Mouse (Mus musculus): ENCODE results near the gene Scimp. TPM values are rescaled to one million over a fixed set of nuclear protein-coding genes. Genes with fewer than 3 reads are reported as not detected.
A peak's percentile ranks its signal among the peaks of the same experiment; 100 is the strongest.
"Not testable (repeated sequence)": the region's sequence is repeated elsewhere in the genome, so short reads cannot be mapped to it uniquely, and the experiment has no call there.

Scimp gene
- polyA plus RNA-seq, 1 experiment from 2014 or later, result 0.37 TPM

- Histone ChIP-seq H3K27me3 (replicated peaks; ENCODE audit: control insufficient read depth, insufficient read depth, low read length) (no peaks in the 10 kb centered on the region), H3K9ac (ENCODE audit: low read depth, low read length) (no peak overlapping the region), H3K36me3 (ENCODE audit: control insufficient read depth, insufficient read depth, low read length) (no peaks in the 10 kb centered on the region), H3K4me2 (ENCODE audit: low read depth, low read length) (no peak overlapping the region), H3K27ac (ENCODE audit: low read length) (no peak overlapping the region), H3K9me3 (ENCODE audit: control insufficient read depth, low read length) (no peaks in the 10 kb centered on the region), H3K4me3 (ENCODE audit: low read length) (no peak overlapping the region), H3K4me1 (ENCODE audit: control insufficient read depth, insufficient read depth, low read length) (peaks cover 8% of the 10 kb centered on the region; the same call in 1 of the 2 replicates)
- WGBS, result 87% methylated on average over 9 of the region's 9 CpGs
- ATAC-seq, result no peak
These were observed 49.7 kb downstream of the Scimp start for GRCm38 (mm10) chr11:70762641-70763040.

- not testable (repeated sequence) for H3K4me2 ChIP-seq (ENCODE audit: low read depth, low read length); H3K4me1 ChIP-seq (ENCODE audit: control insufficient read depth, insufficient read depth, low read length); H3K9ac ChIP-seq (ENCODE audit: low read depth, low read length); H3K27ac ChIP-seq (ENCODE audit: low read length); H3K4me3 ChIP-seq (ENCODE audit: low read length); H3K9me3 ChIP-seq (ENCODE audit: control insufficient read depth, low read length); ATAC-seq; H3K27me3 ChIP-seq (replicated peaks; ENCODE audit: control insufficient read depth, insufficient read depth, low read length); H3K36me3 ChIP-seq (ENCODE audit: control insufficient read depth, insufficient read depth, low read length)
- WGBS, result 73% methylated on average over 3 of the region's 3 CpGs
These were observed 51.9 kb downstream of the Scimp start for GRCm38 (mm10) chr11:70760446-70760845.

GRCm38 (mm10) chr11:70755645-70756044 is 56.7 kb downstream of the Scimp start:
- Histone ChIP-seq H3K4me2 (ENCODE audit: low read depth, low read length) (no peak overlapping the region), H3K27ac (ENCODE audit: low read length) (no peak overlapping the region), H3K9ac (ENCODE audit: low read depth, low read length) (peak overlapping the region; percentile 38; the same call in 1 of the 2 replicates), H3K36me3 (ENCODE audit: control insufficient read depth, insufficient read depth, low read length) (no peaks in the 10 kb centered on the region), H3K4me3 (ENCODE audit: low read length) (no peak overlapping the region), H3K27me3 (replicated peaks; ENCODE audit: control insufficient read depth, insufficient read depth, low read length) (no peaks in the 10 kb centered on the region), H3K9me3 (ENCODE audit: control insufficient read depth, low read length) (no peaks in the 10 kb centered on the region), H3K4me1 (ENCODE audit: control insufficient read depth, insufficient read depth, low read length) (peaks cover 9% of the 10 kb centered on the region)
- WGBS, result 8% methylated on average over 7 of the region's 7 CpGs
- ATAC-seq, result peak; percentile 41; the same call in 1 of the 2 replicates

GRCm38 (mm10) chr11:70754958-70755357 is 57.4 kb downstream of the Scimp start:
- ATAC-seq, result no peak
- Histone ChIP-seq H3K27me3 (replicated peaks; ENCODE audit: control insufficient read depth, insufficient read depth, low read length) (no peaks in the 10 kb centered on the region), H3K4me3 (ENCODE audit: low read length) (no peak overlapping the region), H3K4me2 (ENCODE audit: low read depth, low read length) (no peak overlapping the region), H3K27ac (ENCODE audit: low read length) (peak overlapping the region; percentile 70), H3K9me3 (ENCODE audit: control insufficient read depth, low read length) (no peaks in the 10 kb centered on the region), H3K36me3 (ENCODE audit: control insufficient read depth, insufficient read depth, low read length) (no peaks in the 10 kb centered on the region), H3K4me1 (ENCODE audit: control insufficient read depth, insufficient read depth, low read length) (peaks cover 9% of the 10 kb centered on the region), H3K9ac (ENCODE audit: low read depth, low read length) (0 out of 2 replicates have a peak overlapping the region, but pooled peaks have one; percentile 5)
- WGBS, result 54% methylated on average over 7 of the region's 7 CpGs

GRCm38 (mm10) chr11:70754476-70754875 is 57.9 kb downstream of the Scimp start:
- H3K9ac ChIP-seq (ENCODE audit: low read depth, low read length), result 0 out of 2 replicates have a peak overlapping the region, but pooled peaks have one; percentile 5
- no peaks in the 10 kb centered on the region for H3K9me3 ChIP-seq (ENCODE audit: control insufficient read depth, low read length)
- WGBS, result 73% methylated on average over 4 of the region's 4 CpGs
- H3K4me1 ChIP-seq (ENCODE audit: control insufficient read depth, insufficient read depth, low read length), result peaks cover 9% of the 10 kb centered on the region
- H3K27ac ChIP-seq (ENCODE audit: low read length), result peak overlapping the region; percentile 70
- no peak overlapping the region for H3K4me3 ChIP-seq (ENCODE audit: low read length)
- H3K4me2 ChIP-seq (ENCODE audit: low read depth, low read length), result no peak overlapping the region
- H3K27me3 ChIP-seq (replicated peaks; ENCODE audit: control insufficient read depth, insufficient read depth, low read length), result no peaks in the 10 kb centered on the region
- no peaks in the 10 kb centered on the region for H3K36me3 ChIP-seq (ENCODE audit: control insufficient read depth, insufficient read depth, low read length)
- no peak for ATAC-seq

- Histone ChIP-seq H3K27ac (ENCODE audit: low read length) (peak overlapping the region; percentile 89), H3K4me1 (ENCODE audit: control insufficient read depth, insufficient read depth, low read length) (peaks cover 9% of the 10 kb centered on the region), H3K27me3 (replicated peaks; ENCODE audit: control insufficient read depth, insufficient read depth, low read length) (no peaks in the 10 kb centered on the region), H3K9ac (ENCODE audit: low read depth, low read length) (no peak overlapping the region), H3K36me3 (ENCODE audit: control insufficient read depth, insufficient read depth, low read length) (no peaks in the 10 kb centered on the region), H3K4me3 (ENCODE audit: low read length) (no peak overlapping the region), H3K4me2 (ENCODE audit: low read depth, low read length) (no peak overlapping the region), H3K9me3 (ENCODE audit: control insufficient read depth, low read length) (no peaks in the 10 kb centered on the region)
- ATAC-seq, result peak; percentile 34; the same call in 1 of the 2 replicates
- WGBS, result 77% methylated on average over 10 of the region's 10 CpGs
These were observed 59.2 kb downstream of the Scimp start for GRCm38 (mm10) chr11:70753146-70753545.

GRCm38 (mm10) chr11:70752337-70753017 is 59.9 kb downstream of the Scimp start:
- Histone ChIP-seq H3K36me3 (ENCODE audit: control insufficient read depth, insufficient read depth, low read length) (no peaks in the 10 kb centered on the region), H3K4me3 (ENCODE audit: low read length) (no peak overlapping the region), H3K27me3 (replicated peaks; ENCODE audit: control insufficient read depth, insufficient read depth, low read length) (no peaks in the 10 kb centered on the region), H3K4me2 (ENCODE audit: low read depth, low read length) (0 out of 2 replicates have a peak overlapping the region, but pooled peaks have one; percentile 1), H3K9ac (ENCODE audit: low read depth, low read length) (no peak overlapping the region), H3K27ac (ENCODE audit: low read length) (peak overlapping the region; percentile 82), H3K9me3 (ENCODE audit: control insufficient read depth, low read length) (no peaks in the 10 kb centered on the region), H3K4me1 (ENCODE audit: control insufficient read depth, insufficient read depth, low read length) (peaks cover 12% of the 10 kb centered on the region)
- ATAC-seq, result peak; percentile 96
- WGBS, result 59% methylated on average over 4 of the region's 4 CpGs

GRCm38 (mm10) chr11:70747876-70748545 is 64.4 kb downstream of the Scimp start:
- WGBS, result 71% methylated on average over 4 of the region's 4 CpGs
- Histone ChIP-seq H3K4me3 (ENCODE audit: low read length) (no peak overlapping the region), H3K9me3 (ENCODE audit: control insufficient read depth, low read length) (no peaks in the 10 kb centered on the region), H3K36me3 (ENCODE audit: control insufficient read depth, insufficient read depth, low read length) (no peaks in the 10 kb centered on the region), H3K27me3 (replicated peaks; ENCODE audit: control insufficient read depth, insufficient read depth, low read length) (no peaks in the 10 kb centered on the region), H3K9ac (ENCODE audit: low read depth, low read length) (no peak overlapping the region), H3K4me2 (ENCODE audit: low read depth, low read length) (no peak overlapping the region), H3K27ac (ENCODE audit: low read length) (no peak overlapping the region; the same call in 1 of the 2 replicates), H3K4me1 (ENCODE audit: control insufficient read depth, insufficient read depth, low read length) (peaks cover 5% of the 10 kb centered on the region; the same call in 1 of the 2 replicates)
- ATAC-seq, result no peak

GRCm38 (mm10) chr11:70745636-70746035 is 66.8 kb downstream of the Scimp start:
- peak; percentile 78 for ATAC-seq
- Histone ChIP-seq H3K4me2 (ENCODE audit: low read depth, low read length) (no peak overlapping the region), H3K9me3 (ENCODE audit: control insufficient read depth, low read length) (no peaks in the 10 kb centered on the region), H3K27ac (ENCODE audit: low read length) (peak overlapping the region; percentile 5; the same call in 1 of the 2 replicates), H3K9ac (ENCODE audit: low read depth, low read length) (no peak overlapping the region), H3K4me3 (ENCODE audit: low read length) (no peak overlapping the region), H3K4me1 (ENCODE audit: control insufficient read depth, insufficient read depth, low read length) (0 out of 2 replicates have a peak, but pooled peaks cover 3% of the 10 kb centered on the region), H3K27me3 (replicated peaks; ENCODE audit: control insufficient read depth, insufficient read depth, low read length) (no peaks in the 10 kb centered on the region), H3K36me3 (ENCODE audit: control insufficient read depth, insufficient read depth, low read length) (no peaks in the 10 kb centered on the region)
- WGBS, result 57% methylated on average over 7 of the region's 7 CpGs
